Mouse (Mus musculus): Measurements from ENCODE around the gene Socs1.

- TF ChIP-seq CTCF (IDR thresholded peaks at IDR 0.05; ENCODE audit: borderline replicate concordance, control insufficient read depth, extremely low read depth, insufficient read depth, low read length, poor library complexity), result no peak
- TF ChIP-seq POLR2A (IDR thresholded peaks at IDR 0.05; ENCODE audit: control insufficient read depth, extremely low read depth, insufficient read depth, low read length, poor library complexity), result no peak
Measured at GRCm38 (mm10) chr16:10763540-10764264, 21.6 kb downstream of the Socs1 start.

All from thymus, adult 2 months (tissue).